Mouse (Mus musculus) stomach, embryonic 14.5 days (tissue): ENCODE data around the gene Fat1. TPM values are rescaled to one million over a fixed set of nuclear protein-coding genes. Genes with fewer than 3 reads are reported as not detected.

Experiments used
- ATAC-seq: fragments of 200-750 bp; cut with Nextera tagmentation; 2 replicates; pipeline ENCODE4 v1.8.0; 2017; ENCODE audit warnings: low read depth, moderate TSS enrichment; ENCODE audit not compliant: insufficient number of reproducible peaks, insufficient read depth, low FRiP score
- H3K27ac ChIP-seq: fragments of 300-500 bp; sonication (generic); 2 replicates; pipeline ENCODE4 v1.5.1; 2014; ENCODE audit warnings: mild to moderate bottlenecking, low read length, moderate library complexity, mixed read lengths
- H3K27me3 ChIP-seq: fragments of 300-500 bp; sonication (generic); 2 replicates; pipeline ENCODE4 v1.6.1; 2014; ENCODE audit warnings: low read length, control low read depth, mixed read lengths; ENCODE audit not compliant: control insufficient read depth, insufficient read depth
- H3K36me3 ChIP-seq: fragments of 300-500 bp; sonication (generic); 2 replicates; pipeline ENCODE4 v1.6.1; 2014; ENCODE audit warnings: mild to moderate bottlenecking, control low read depth, low read length, moderate library complexity, mixed read lengths; ENCODE audit not compliant: control insufficient read depth, insufficient read depth
- H3K4me1 ChIP-seq: fragments of 300-500 bp; sonication (generic); 2 replicates; pipeline ENCODE4 v1.6.1; 2014; ENCODE audit warnings: low read length, control low read depth, mixed read lengths; ENCODE audit not compliant: control insufficient read depth, insufficient read depth
- H3K4me2 ChIP-seq: fragments of 300-500 bp; sonication (generic); replicated peaks from 2 replicates; pipeline ENCODE4 v1.6.1; 2014; ENCODE audit warnings: low read depth, low read length, control low read depth
- H3K4me3 ChIP-seq: fragments of 300-500 bp; sonication (generic); 2 replicates; pipeline ENCODE4 v1.5.1; 2014; ENCODE audit warnings: low read depth, low read length, control low read depth
- H3K9ac ChIP-seq: fragments of 300-500 bp; sonication (generic); replicated peaks from 2 replicates; pipeline ENCODE4 v1.6.1; 2014; ENCODE audit warnings: low read depth, mild to moderate bottlenecking, control low read depth, low read length, moderate library complexity, mixed read lengths
- H3K9me3 ChIP-seq: fragments of 300-500 bp; sonication (generic); 2 replicates; pipeline ENCODE4 v1.6.1; 2016; ENCODE audit warnings: low read depth, low read length, control low read depth; ENCODE audit not compliant: control insufficient read depth
- WGBS: fragments of 180-500 bp; shearing (Covaris S2); extraction: QIAGEN DNeasy Blood & Tissue Kit; methylation state at CpG from one replicate; pipeline ENCODE4 v1.1.7; 2014; 5-methylcytosine and 5-hydroxymethylcytosine counted together
- polyA plus RNA-seq: library from polyadenylated mRNA; unstranded; fragments of >200 nt; fragmentation: Nextera tagmentation; extraction: Ambion mirVana; gene quantifications from 2 replicates; pipeline ENCODE4 v1.2.1, GENCODE M21; 2014

Gene Fat1
- polyA plus RNA-seq, 1 experiment from 2014 or later = 37.8 TPM

DNA sequence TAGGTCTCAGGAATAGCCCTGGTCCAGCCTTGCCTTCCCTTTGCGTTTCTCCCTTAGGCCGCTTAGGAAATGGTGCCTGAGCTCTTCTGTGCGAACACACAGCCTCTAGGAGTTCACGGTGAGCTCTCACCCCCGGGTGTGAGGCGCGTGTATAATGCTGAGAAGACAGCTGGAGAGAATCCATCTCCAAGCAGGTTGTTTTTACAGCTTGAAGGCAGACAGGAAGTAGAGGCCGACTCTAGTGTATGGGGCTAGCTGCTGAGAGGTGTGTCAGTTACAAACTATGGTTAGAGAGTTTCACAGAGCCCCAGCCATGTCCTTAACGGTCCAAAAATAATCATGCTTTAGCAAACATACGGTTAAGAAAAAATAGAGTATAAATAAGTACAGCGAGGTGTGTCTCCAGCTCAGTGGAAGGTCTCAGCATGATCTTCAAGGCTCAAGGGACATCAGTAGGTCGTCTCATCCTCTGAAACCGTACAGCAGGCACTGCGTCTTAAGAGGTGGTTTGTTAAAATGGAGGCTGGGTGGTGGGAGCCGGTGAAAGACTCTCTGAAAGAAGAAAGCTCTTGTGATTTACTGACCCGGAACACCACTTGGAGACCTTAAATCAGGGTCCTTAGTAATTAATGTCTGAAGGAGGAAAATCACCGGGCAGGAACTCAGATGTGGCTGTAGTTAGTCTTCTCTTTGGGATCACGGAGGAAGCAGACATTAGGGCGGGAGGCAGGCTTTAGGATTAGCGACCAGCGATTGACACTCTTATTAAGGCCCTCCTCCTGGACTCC lies 56.6 kb downstream of the Fat1 start:
- no peak overlapping the region for H3K27ac ChIP-seq
- no peaks in the 10 kb centered on the region for H3K27me3 ChIP-seq
- peaks cover 6% of the 10 kb centered on the region; the same call in 1 of the 2 replicates for H3K36me3 ChIP-seq
- no peak overlapping the region for H3K9ac ChIP-seq
- ATAC-seq = peak; percentile 16; the same call in 1 of the 2 replicates
- no peak overlapping the region for H3K4me2 ChIP-seq
- H3K4me1 ChIP-seq = peaks cover 22% of the 10 kb centered on the region
- 53% methylated on average over 21 of the region's 21 CpGs for WGBS
- H3K9me3 ChIP-seq = no peaks in the 10 kb centered on the region
- no peak overlapping the region for H3K4me3 ChIP-seq

DNA sequence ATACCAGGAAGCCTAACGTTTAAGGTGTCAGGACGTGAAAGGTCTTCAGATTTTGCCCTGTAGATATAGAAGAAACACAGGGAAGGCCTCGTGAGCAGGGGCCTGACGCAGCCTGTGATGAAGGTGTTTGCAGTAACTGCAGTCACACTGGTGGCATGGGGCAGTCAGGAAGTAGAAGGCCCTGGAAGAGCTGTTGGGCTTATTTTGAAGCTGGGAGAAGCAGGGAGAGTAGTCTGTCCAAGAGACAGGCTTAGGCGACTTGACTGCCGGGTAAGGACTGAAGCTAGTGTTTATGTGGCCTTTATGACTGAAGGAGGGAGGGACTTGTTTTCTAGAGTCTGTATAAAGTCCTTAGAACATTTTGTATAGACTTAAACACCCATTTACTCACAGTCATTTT lies 57.4 kb downstream of the Fat1 start:
- ATAC-seq = no peak
- Histone ChIP-seq H3K27me3 (no peaks in the 10 kb centered on the region), H3K4me2 (no peak overlapping the region), H3K4me3 (no peak overlapping the region), H3K9me3 (no peaks in the 10 kb centered on the region), H3K36me3 (peaks cover 6% of the 10 kb centered on the region; the same call in 1 of the 2 replicates), H3K9ac (no peak overlapping the region), H3K27ac (no peak overlapping the region), H3K4me1 (peaks cover 29% of the 10 kb centered on the region)
- 56% methylated on average over 6 of the region's 6 CpGs for WGBS

DNA sequence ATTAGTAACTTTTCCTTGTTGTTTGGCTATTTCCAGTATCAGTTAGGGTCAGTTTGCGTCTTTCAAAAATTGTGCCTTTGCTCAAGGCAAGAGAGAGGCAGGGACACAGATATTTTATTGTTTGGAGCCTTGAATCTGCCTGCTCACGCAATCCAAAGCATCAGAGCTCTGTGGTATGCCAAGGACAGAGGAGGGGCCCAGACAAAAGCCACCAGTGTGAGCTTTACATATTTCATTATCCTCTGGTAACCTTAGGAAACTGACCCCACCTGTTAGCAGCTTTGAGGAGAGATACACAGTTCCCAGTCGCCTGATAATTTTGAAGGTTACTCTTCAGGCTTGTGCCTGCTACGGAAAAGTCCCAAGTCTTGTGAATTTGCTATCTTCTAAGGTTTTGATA lies 58.1 kb downstream of the Fat1 start:
- H3K9ac ChIP-seq = no peak overlapping the region
- no peak overlapping the region for H3K4me3 ChIP-seq
- ATAC-seq = no peak
- 56% methylated on average over 4 of the region's 4 CpGs for WGBS
- H3K27ac ChIP-seq = no peak overlapping the region; the same call in 1 of the 2 replicates
- peaks cover 31% of the 10 kb centered on the region for H3K4me1 ChIP-seq
- peaks cover 6% of the 10 kb centered on the region; the same call in 1 of the 2 replicates for H3K36me3 ChIP-seq
- no peaks in the 10 kb centered on the region for H3K9me3 ChIP-seq
- H3K4me2 ChIP-seq = no peak overlapping the region
- no peaks in the 10 kb centered on the region for H3K27me3 ChIP-seq

DNA sequence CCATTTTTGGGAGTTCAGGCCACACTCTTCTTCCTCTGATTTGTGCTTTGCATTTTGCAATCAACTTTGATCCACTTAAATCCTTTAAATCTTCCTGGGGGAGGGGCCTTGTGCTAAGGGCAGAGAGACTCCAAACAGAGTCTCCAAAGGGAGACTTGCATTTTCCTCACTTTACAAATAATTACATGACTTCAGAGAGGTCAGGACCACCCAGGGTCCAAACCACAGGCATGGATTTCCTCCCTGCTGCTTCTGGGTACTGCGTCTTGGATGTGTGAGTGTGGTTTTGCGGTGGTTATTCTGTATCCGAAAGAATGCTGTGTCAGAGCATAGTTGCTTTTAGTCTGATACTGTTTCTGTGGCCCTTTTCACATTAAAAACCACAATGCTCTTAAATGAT lies 61.2 kb downstream of the Fat1 start:
- Histone ChIP-seq H3K4me1 (peaks cover 44% of the 10 kb centered on the region), H3K27me3 (no peaks in the 10 kb centered on the region), H3K27ac (peak overlapping the region; percentile 28; the same call in 1 of the 2 replicates), H3K9ac (0 out of 2 replicates have a peak overlapping the region, but pooled peaks have one; percentile 6), H3K36me3 (no peaks in the 10 kb centered on the region), H3K9me3 (no peaks in the 10 kb centered on the region), H3K4me2 (no peak overlapping the region), H3K4me3 (no peak overlapping the region)
- ATAC-seq = no peak
- WGBS = 25% methylated on average over 3 of the region's 3 CpGs

DNA sequence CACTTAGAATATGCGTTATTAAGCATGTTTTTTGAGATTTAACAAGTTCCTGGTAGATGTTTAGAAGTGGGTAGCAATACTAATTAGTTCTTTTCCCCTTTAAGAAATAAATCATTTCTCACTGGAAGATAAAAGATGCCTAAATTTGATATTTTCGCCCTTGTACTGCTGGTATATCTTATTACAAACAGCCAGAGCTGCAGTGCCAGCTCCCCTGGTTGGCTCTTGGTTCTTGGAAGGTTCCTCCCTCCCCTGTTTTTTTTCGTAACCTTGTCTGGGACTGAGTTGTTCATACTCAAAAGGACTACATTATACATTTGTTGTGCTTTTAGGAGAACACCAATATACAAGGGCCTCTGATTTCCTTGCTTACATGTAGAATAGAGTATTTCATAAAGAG lies 62.1 kb downstream of the Fat1 start:
- Histone ChIP-seq H3K9me3 (no peaks in the 10 kb centered on the region), H3K4me1 (peaks cover 49% of the 10 kb centered on the region)
- WGBS = 61% methylated on average over 3 of the region's 3 CpGs

DNA sequence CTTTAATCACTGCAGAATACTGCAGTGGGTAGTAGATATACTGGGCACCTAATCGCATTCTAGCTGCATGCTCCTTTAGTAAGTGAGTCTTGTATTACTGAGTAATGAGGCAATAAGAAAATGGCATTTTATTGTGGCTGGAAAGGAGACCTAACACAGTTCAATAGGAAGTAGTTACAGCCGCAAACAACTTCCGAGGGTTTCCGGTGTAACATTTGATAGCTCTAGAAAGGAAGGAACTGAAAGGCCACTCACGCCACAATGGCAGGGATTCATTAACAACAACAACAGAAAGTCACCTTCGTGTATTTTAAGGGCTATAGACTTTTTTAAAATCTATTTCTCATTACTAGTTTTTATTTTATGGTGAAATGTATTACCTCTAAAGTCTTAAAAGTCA lies 62.6 kb downstream of the Fat1 start:
- Histone ChIP-seq H3K27me3 (no peaks in the 10 kb centered on the region), H3K27ac (no peak overlapping the region), H3K36me3 (no peaks in the 10 kb centered on the region), H3K9me3 (no peaks in the 10 kb centered on the region), H3K4me2 (no peak overlapping the region), H3K4me3 (no peak overlapping the region), H3K4me1 (peaks cover 54% of the 10 kb centered on the region), H3K9ac (no peak overlapping the region)
- no peak for ATAC-seq
- 67% methylated on average over 6 of the region's 6 CpGs for WGBS

More for the DNA sequence above, 62.1 kb downstream of the Fat1 start:
- no peak overlapping the region for H3K27ac ChIP-seq
- H3K36me3 ChIP-seq = no peaks in the 10 kb centered on the region
- ATAC-seq = no peak
- no peak overlapping the region for H3K9ac ChIP-seq
- no peak overlapping the region for H3K4me3 ChIP-seq
- no peak overlapping the region for H3K4me2 ChIP-seq
- no peaks in the 10 kb centered on the region for H3K27me3 ChIP-seq

DNA sequence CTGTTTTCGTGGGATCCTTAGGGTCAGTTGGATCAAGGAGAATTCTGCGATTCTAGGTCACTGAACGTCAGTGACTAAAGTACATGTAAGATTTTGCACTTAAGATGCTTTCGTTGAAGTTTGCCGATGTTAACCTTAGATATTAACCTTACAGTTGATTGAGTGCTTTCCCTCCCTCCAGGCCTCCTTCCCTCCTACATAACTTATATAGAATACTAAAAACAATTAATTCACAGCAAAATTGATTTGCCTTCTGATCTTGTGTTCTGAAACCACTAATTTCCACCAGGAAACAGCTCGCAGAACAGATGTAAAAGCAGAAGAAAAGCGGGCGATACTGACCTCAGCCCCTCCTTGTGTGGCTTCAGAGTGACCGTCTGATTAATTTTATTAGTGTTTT lies 63.0 kb downstream of the Fat1 start:
- Histone ChIP-seq H3K36me3 (no peaks in the 10 kb centered on the region), H3K4me2 (peak overlapping the region; percentile 2; the same call in 1 of the 2 replicates), H3K27ac (0 out of 2 replicates have a peak overlapping the region, but pooled peaks have one; percentile 34), H3K27me3 (no peaks in the 10 kb centered on the region), H3K4me1 (peaks cover 57% of the 10 kb centered on the region), H3K4me3 (no peak overlapping the region), H3K9me3 (no peaks in the 10 kb centered on the region), H3K9ac (no peak overlapping the region)
- 34% methylated on average over 9 of the region's 9 CpGs for WGBS
- no peak for ATAC-seq

DNA sequence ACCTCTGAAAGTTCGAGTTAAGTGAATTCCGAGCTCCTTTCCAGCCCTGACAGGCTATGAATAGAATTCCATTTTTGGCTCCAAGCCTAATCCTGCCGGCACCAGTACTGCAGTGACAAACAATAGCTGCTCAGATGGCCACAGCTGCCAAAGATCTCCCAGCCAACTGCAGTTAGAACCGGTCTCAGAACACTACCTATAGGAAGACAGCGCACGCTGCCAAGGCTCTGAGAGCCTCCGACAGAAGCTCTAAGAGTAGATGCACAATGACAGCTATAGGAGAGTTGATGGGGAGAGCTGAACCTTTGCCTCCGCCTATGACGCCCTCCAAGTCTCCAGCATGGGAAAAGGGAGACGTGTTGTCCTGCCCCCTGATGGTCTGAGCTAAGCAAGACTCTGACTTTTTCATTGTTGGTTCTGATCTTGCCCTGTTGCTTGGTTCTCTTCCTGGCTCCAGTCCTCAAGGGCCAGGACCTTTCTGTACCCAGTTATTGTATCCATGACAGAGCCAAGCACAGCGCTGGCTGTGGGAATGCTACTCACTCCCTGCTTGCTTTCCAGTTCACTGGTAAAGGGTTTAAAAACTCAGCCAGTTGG lies 63.5 kb downstream of the Fat1 start:
- peak; percentile 81 for ATAC-seq
- Histone ChIP-seq H3K4me1 (peaks cover 62% of the 10 kb centered on the region), H3K4me2 (0 out of 2 replicates have a peak overlapping the region, but pooled peaks have one; percentile 2), H3K36me3 (no peaks in the 10 kb centered on the region), H3K9me3 (no peaks in the 10 kb centered on the region), H3K27me3 (no peaks in the 10 kb centered on the region), H3K27ac (peak overlapping the region; percentile 59; the same call in 1 of the 2 replicates), H3K4me3 (no peak overlapping the region), H3K9ac (no peak overlapping the region)
- WGBS = 26% methylated on average over 11 of the region's 11 CpGs
